Mouse (Mus musculus) E14TG2a.4 (cell line): ENCODE measurements around the gene Gdpd5.

Experiments used
- CTCF ChIP-seq: conservative IDR thresholded peaks from 2 replicates; pipeline ENCODE4 v1.5.1; 2014; ENCODE audit warnings: low read length
- NANOG ChIP-seq: IDR thresholded peaks from 2 replicates; pipeline ENCODE4 v1.6.1; 2014; ENCODE audit warnings: borderline replicate concordance, low read length, mixed read lengths

DNA sequence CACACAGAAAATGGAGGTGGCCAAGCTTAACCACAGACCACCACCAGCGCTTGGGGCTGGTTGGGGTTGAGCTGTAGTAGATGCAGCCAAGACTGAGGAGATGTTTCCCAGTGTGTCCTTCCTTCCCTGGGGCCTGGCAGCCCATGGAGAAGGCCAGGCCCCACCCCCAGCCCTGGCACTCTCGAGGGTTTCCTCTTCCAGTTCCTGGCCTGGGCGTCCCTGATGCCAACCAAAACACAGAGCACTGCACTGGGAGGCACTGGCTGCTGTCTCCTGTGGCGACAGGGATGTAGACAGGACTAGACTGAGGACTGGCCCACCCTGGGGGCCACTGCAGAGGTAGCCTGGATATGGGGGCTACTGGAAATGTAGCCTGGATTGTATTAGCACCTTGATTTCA, 33.8 kb downstream of the Gdpd5 start:
- no peak for TF ChIP-seq CTCF
- TF ChIP-seq NANOG, result no peak
